Mouse (Mus musculus): ENCODE measurements around the gene Syne3.

DNA sequence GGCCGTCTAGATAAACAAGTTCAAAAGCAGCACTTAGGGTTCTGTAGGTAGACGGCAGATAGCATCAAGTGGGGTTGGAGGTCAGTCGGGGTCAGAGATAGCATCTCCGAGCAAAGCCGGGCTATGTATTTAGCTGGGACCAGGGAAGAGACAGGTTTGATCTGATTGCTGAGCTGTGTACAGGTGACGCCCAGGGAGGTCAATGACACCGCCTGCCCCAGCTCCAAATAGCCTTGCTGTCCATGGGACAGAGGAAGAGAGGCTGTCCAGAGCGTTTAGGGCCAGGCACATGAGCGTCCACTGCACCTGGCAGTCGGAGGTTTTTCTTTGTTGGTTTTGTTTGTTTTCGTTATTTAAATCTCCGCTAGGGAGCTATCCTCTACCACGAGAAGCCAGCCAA is 75.8 kb downstream of the Syne3 start:
- TF ChIP-seq ZNF384 (IDR thresholded peaks at IDR 0.05; ENCODE audit: low read depth, low read length) (no peak), ZC3H11A (IDR thresholded peaks at IDR 0.05; ENCODE audit: borderline replicate concordance, low read depth, low read length) (no peak), MAFK (IDR thresholded peaks at IDR 0.05; ENCODE audit: insufficient read depth, low read depth, low read length) (no peak)
